Mouse (Mus musculus): ENCODE data around the gene Ccdc191. TPM values are rescaled to one million over a fixed set of nuclear protein-coding genes. Genes with fewer than 3 reads are reported as not detected.

The Ccdc191 gene
- total and polyA plus RNA-seq, 3 experiments: 1.5 to 3.6 (median 2.7) TPM

GRCm38 (mm10) chr16:43922630-43923029 is 33.0 kb downstream of the Ccdc191 start:
- no peak overlapping the region for H3K27ac ChIP-seq
- H3K36me3 ChIP-seq (ENCODE audit: control insufficient read depth, insufficient read depth, low read length): no peaks in the 10 kb centered on the region
- no peaks in the 10 kb centered on the region for H3K4me1 ChIP-seq (ENCODE audit: control insufficient read depth, insufficient read depth, low read length)
- intact Hi-C loops (cut with DNase I): no loop called here
- H3K4me3 ChIP-seq: no peak overlapping the region
- H3K79me2 ChIP-seq (replicated peaks; ENCODE audit: control insufficient read depth, insufficient read depth, low read length): no peaks in the 10 kb centered on the region
- no peak for TF ChIP-seq POLR2A (IDR thresholded peaks at IDR 0.05; ENCODE audit: insufficient read depth, low read depth, low read length)
- no peak for TF ChIP-seq EP300 (IDR thresholded peaks at IDR 0.05; ENCODE audit: insufficient read depth, low read depth, low read length)
- TF ChIP-seq CTCF (IDR thresholded peaks at IDR 0.05): no peak
- no peak for DNase-seq
- H3K9ac ChIP-seq (ENCODE audit: low read depth, low read length): no peak overlapping the region
- 57% methylated on average over 3 of the region's 3 CpGs for WGBS
- H3K27me3 ChIP-seq (ENCODE audit: control insufficient read depth, insufficient read depth, low read length): no peaks in the 10 kb centered on the region

- WGBS: 48% methylated on average over 6 of the region's 6 CpGs
- no peak for DNase-seq
- Histone ChIP-seq H3K4me3 (no peak overlapping the region), H3K9ac (ENCODE audit: low read depth, low read length) (no peak overlapping the region), H3K79me2 (replicated peaks; ENCODE audit: control insufficient read depth, insufficient read depth, low read length) (no peaks in the 10 kb centered on the region), H3K36me3 (ENCODE audit: control insufficient read depth, insufficient read depth, low read length) (no peaks in the 10 kb centered on the region), H3K4me1 (ENCODE audit: control insufficient read depth, insufficient read depth, low read length) (no peaks in the 10 kb centered on the region), H3K27me3 (ENCODE audit: control insufficient read depth, insufficient read depth, low read length) (no peaks in the 10 kb centered on the region), H3K27ac (no peak overlapping the region)
- intact Hi-C loops (cut with DNase I): no loop called here
- TF ChIP-seq CTCF (IDR thresholded peaks at IDR 0.05): no peak
- no peak for TF ChIP-seq POLR2A (IDR thresholded peaks at IDR 0.05; ENCODE audit: insufficient read depth, low read depth, low read length)
These were observed 35.5 kb downstream of the Ccdc191 start for GRCm38 (mm10) chr16:43925001-43925558.

GRCm38 (mm10) chr16:43925846-43926245 is 36.2 kb downstream of the Ccdc191 start:
- WGBS: 85% methylated on average over 1 of the region's 1 CpGs
- DNase-seq: no peak
- Histone ChIP-seq H3K4me3 (no peak overlapping the region), H3K36me3 (ENCODE audit: control insufficient read depth, insufficient read depth, low read length) (no peaks in the 10 kb centered on the region), H3K9ac (ENCODE audit: low read depth, low read length) (no peak overlapping the region), H3K27me3 (ENCODE audit: control insufficient read depth, insufficient read depth, low read length) (no peaks in the 10 kb centered on the region), H3K27ac (no peak overlapping the region), H3K4me1 (ENCODE audit: control insufficient read depth, insufficient read depth, low read length) (no peaks in the 10 kb centered on the region), H3K79me2 (replicated peaks; ENCODE audit: control insufficient read depth, insufficient read depth, low read length) (no peaks in the 10 kb centered on the region)
- intact Hi-C loops (cut with DNase I): no loop called here
- TF ChIP-seq EP300 (IDR thresholded peaks at IDR 0.05; ENCODE audit: insufficient read depth, low read depth, low read length) (no peak), POLR2A (IDR thresholded peaks at IDR 0.05; ENCODE audit: insufficient read depth, low read depth, low read length) (no peak), CTCF (IDR thresholded peaks at IDR 0.05) (no peak)

GRCm38 (mm10) chr16:43926341-43926859 is 36.8 kb downstream of the Ccdc191 start, which contains the start of gene Qtrt2:
Gene Qtrt2 (minus strand): TSS chr16:43926809.
- 80% methylated on average over 6 of the region's 6 CpGs for WGBS
- intact Hi-C loops (cut with DNase I): no loop called here
- H3K27me3 ChIP-seq (ENCODE audit: control insufficient read depth, insufficient read depth, low read length): no peaks in the 10 kb centered on the region
- H3K4me3 ChIP-seq: no peak within 1 kb of the TSS
- no peak within 1 kb of the TSS for H3K27ac ChIP-seq
- no peak within 1 kb of the TSS for H3K9ac ChIP-seq (ENCODE audit: low read depth, low read length)
- H3K79me2 ChIP-seq (replicated peaks; ENCODE audit: control insufficient read depth, insufficient read depth, low read length): no peaks in the 10 kb centered on the region
- DNase-seq: no peak
- TF ChIP-seq POLR2A (IDR thresholded peaks at IDR 0.05; ENCODE audit: insufficient read depth, low read depth, low read length) (no peak), EP300 (IDR thresholded peaks at IDR 0.05; ENCODE audit: insufficient read depth, low read depth, low read length) (no peak), CTCF (IDR thresholded peaks at IDR 0.05) (no peak)
- H3K36me3 ChIP-seq (ENCODE audit: control insufficient read depth, insufficient read depth, low read length): no peaks in the 10 kb centered on the region
- no peaks in the 10 kb centered on the region for H3K4me1 ChIP-seq (ENCODE audit: control insufficient read depth, insufficient read depth, low read length)

DNA sequence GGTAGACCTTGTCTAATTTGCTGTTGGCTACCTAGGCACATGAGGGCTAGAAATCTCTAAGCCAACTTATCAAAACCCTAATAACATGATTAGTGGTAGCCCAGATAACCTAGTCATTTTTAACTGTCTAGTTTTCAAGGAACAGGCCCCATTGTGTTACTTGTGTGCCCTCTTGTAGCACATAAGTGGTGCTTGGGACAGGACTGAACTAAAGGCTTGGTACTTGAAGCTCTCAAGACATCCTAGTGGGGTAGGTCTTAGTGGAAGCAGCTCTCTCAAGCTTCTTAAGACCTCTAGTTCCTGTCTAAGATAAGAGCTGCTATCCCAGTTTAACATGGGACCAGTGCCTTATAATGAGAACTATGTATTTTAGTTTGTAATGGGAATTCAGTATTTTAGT is 41.0 kb downstream of the Ccdc191 start:
- no peak for DNase-seq
- Histone ChIP-seq H3K79me2 (replicated peaks; ENCODE audit: control insufficient read depth, insufficient read depth, low read length) (no peaks in the 10 kb centered on the region), H3K4me1 (ENCODE audit: control insufficient read depth, insufficient read depth, low read length) (no peaks in the 10 kb centered on the region; the same call in 1 of the 2 replicates), H3K4me3 (no peak overlapping the region), H3K27me3 (ENCODE audit: control insufficient read depth, insufficient read depth, low read length) (no peaks in the 10 kb centered on the region), H3K9ac (ENCODE audit: low read depth, low read length) (no peak overlapping the region), H3K27ac (no peak overlapping the region), H3K36me3 (ENCODE audit: control insufficient read depth, insufficient read depth, low read length) (no peaks in the 10 kb centered on the region)
- intact Hi-C loops (cut with DNase I): no loop called here
- TF ChIP-seq EP300 (IDR thresholded peaks at IDR 0.05; ENCODE audit: insufficient read depth, low read depth, low read length): no peak
- TF ChIP-seq CTCF (IDR thresholded peaks at IDR 0.05): no peak
- no peak for TF ChIP-seq POLR2A (IDR thresholded peaks at IDR 0.05; ENCODE audit: insufficient read depth, low read depth, low read length)

DNA sequence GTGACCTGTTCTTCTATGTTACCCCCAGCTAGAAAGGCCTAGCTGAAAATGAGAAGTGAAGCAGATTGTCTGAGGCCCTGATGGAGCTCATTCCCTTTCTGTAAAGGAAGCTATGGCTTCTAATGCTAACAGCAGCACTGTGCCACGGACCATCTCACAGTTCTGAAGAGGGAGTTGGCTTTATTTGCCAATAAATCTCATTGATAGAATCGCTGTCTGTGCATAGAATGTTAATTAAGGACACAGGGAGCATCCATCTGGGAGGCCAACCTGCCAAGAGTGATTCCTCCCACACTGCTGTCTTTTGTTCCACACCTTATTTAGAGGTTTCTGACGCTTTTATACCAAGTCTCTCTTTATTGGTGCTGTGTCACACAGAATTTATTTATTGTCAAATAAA is 41.9 kb downstream of the Ccdc191 start:
- TF ChIP-seq CTCF (IDR thresholded peaks at IDR 0.05) (no peak), EP300 (IDR thresholded peaks at IDR 0.05; ENCODE audit: insufficient read depth, low read depth, low read length) (no peak), POLR2A (IDR thresholded peaks at IDR 0.05; ENCODE audit: insufficient read depth, low read depth, low read length) (no peak)
- intact Hi-C loops (cut with DNase I): no loop called here
- no peak overlapping the region for H3K4me3 ChIP-seq
- no peak overlapping the region for H3K9ac ChIP-seq (ENCODE audit: low read depth, low read length)
- no peaks in the 10 kb centered on the region for H3K27me3 ChIP-seq (ENCODE audit: control insufficient read depth, insufficient read depth, low read length)
- DNase-seq: no peak
- no peak overlapping the region for H3K27ac ChIP-seq
- no peaks in the 10 kb centered on the region for H3K79me2 ChIP-seq (replicated peaks; ENCODE audit: control insufficient read depth, insufficient read depth, low read length)
- no peaks in the 10 kb centered on the region for H3K36me3 ChIP-seq (ENCODE audit: control insufficient read depth, insufficient read depth, low read length)
- WGBS: 89% methylated on average over 3 of the region's 3 CpGs
- H3K4me1 ChIP-seq (ENCODE audit: control insufficient read depth, insufficient read depth, low read length): no peaks in the 10 kb centered on the region; the same call in 1 of the 2 replicates
